In the genomic region with DNA sequence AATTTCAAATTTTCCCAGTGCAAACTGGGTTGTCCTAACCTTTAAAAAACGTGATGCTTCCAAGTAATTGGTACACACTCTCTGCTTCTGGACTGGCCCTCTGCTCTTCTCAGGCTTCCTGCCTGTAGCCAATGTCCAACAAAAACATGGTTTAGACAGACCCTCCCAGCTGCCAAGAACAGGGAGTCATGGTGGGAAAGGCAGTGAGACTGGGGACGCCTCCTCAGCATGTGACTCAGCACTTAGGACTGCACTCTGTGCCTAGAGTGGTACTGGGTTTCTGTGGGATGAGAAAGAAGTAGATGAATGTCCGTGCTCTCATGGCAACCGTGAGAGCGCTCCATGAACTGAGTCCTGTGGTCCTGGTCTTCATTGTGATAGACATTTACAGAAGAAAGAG, we compare ENCODE assay signal across 21 mouse cellular contexts.
DNase-seq lines count a peak whose midpoint lies in the region; ATAC-seq and TF ChIP-seq lines count a peak whose summit lies in the region.
"Had no signal": no experiment of that assay in that cellular context is flagged by ENCODE, and none has a peak within 500 bp of the region (broad histone marks: within the 10 kb centered on the region; RNA-seq: fewer than 3 reads in every experiment).

No protein-coding gene starts in this region.

- intact Hi-C loops in heart, postnatal 36 days (cut with DNase I) = no loop called here

- H3K27ac ChIP-seq in heart, embryonic 13.5 days (replicated peaks) = 0 out of 2 replicates have a peak overlapping the region, but pooled peaks have one; percentile 7
- no peak overlapping the region for H3K27ac ChIP-seq in stomach, postnatal 0 days (replicated peaks)
- H3K27ac ChIP-seq: embryonic facial prominence, embryonic 13.5 days; forebrain, embryonic 10.5 days; hindbrain, embryonic 14.5 days; layer of hippocampus, adult 2 months; liver, embryonic 12.5 days; macrophage; midbrain, embryonic 12.5 days had no signal

- 0 out of 2 replicates have a peak, but pooled peaks have one; percentile 42 for ATAC-seq in heart, embryonic 13.5 days (ENCODE audit: extremely low read depth, insufficient number of reproducible peaks, low FRiP score, low TSS enrichment)
- ATAC-seq in stomach, postnatal 0 days (ENCODE audit: low FRiP score, low TSS enrichment) = no peak
- ATAC-seq: intestine, embryonic 16.5 days; liver, embryonic 12.5 days had no signal

- H3K9ac ChIP-seq in heart, embryonic 13.5 days = no peak overlapping the region
- no peak overlapping the region for H3K9ac ChIP-seq in stomach, postnatal 0 days (ENCODE audit: low read length)
- H3K9ac ChIP-seq: embryonic facial prominence, embryonic 13.5 days; hindbrain, embryonic 14.5 days; liver, embryonic 12.5 days; lung, embryonic 14.5 days; midbrain, embryonic 12.5 days had no signal

- no peaks in the 10 kb centered on the region for H3K27me3 ChIP-seq in heart, embryonic 13.5 days (replicated peaks)
- H3K27me3 ChIP-seq in stomach, postnatal 0 days (ENCODE audit: control insufficient read depth, insufficient read depth, low read length) = no peaks in the 10 kb centered on the region
- H3K27me3 ChIP-seq: embryonic facial prominence, embryonic 13.5 days; liver, embryonic 12.5 days had no signal

- 65% methylated on average over 5 of the region's 5 CpGs for WGBS in heart, embryonic 13.5 days
- WGBS in stomach, postnatal 0 days = 78% methylated on average over 5 of the region's 5 CpGs

- H3K4me2 ChIP-seq in heart, embryonic 13.5 days = no peak overlapping the region
- no peak overlapping the region for H3K4me2 ChIP-seq in stomach, postnatal 0 days (replicated peaks; ENCODE audit: low read depth)
- H3K4me2 ChIP-seq: embryonic facial prominence, embryonic 13.5 days; hindbrain, embryonic 14.5 days; liver, embryonic 12.5 days; lung, embryonic 14.5 days; midbrain, embryonic 12.5 days had no signal

- TF ChIP-seq CTCF in stomach, postnatal 0 days (IDR thresholded peaks at IDR 0.05; ENCODE audit: low read depth) = no peak

- peaks cover 10% of the 10 kb centered on the region for H3K4me1 ChIP-seq in heart, embryonic 13.5 days
- no peaks in the 10 kb centered on the region for H3K4me1 ChIP-seq in stomach, postnatal 0 days (replicated peaks; ENCODE audit: control insufficient read depth, insufficient read depth)
- H3K4me1 ChIP-seq: embryonic facial prominence, embryonic 13.5 days; liver, embryonic 12.5 days had no signal

- H3K36me3 ChIP-seq in heart, embryonic 13.5 days = no peaks in the 10 kb centered on the region
- H3K36me3 ChIP-seq in stomach, postnatal 0 days (ENCODE audit: control insufficient read depth, insufficient read depth, low read length) = no peaks in the 10 kb centered on the region
- H3K36me3 ChIP-seq: embryonic facial prominence, embryonic 13.5 days; liver, embryonic 12.5 days had no signal

- peak; percentile 92 for DNase-seq in 3T3-L1 (ENCODE audit: low read depth, low spot score)
- peak; percentile 90 for DNase-seq in NIH3T3 (ENCODE audit: low read depth)
- peak; percentile 29 to 39 for DNase-seq in heart, postnatal 36 days
- DNase-seq in ovary, adult 18-20 months (ENCODE audit: low spot score) = no peak
- no peak for DNase-seq in stomach, postnatal 0 days (ENCODE audit: low spot score)
- DNase-seq in left cerebral cortex, adult 18-20 months (ENCODE audit: low spot score in 2 of 2) = no peak
- DNase-seq: adrenal gland, adult 8-10 months; cerebellum, adult 18-20 months; gastrocnemius, postnatal 25 days; lung, embryonic 14.5 days; retina, postnatal 1 day; thymus, adult 2 months had no signal

- no peaks in the 10 kb centered on the region for H3K9me3 ChIP-seq in heart, embryonic 13.5 days
- no peaks in the 10 kb centered on the region for H3K9me3 ChIP-seq in stomach, postnatal 0 days (ENCODE audit: control insufficient read depth, low read length)
- H3K9me3 ChIP-seq: embryonic facial prominence, embryonic 13.5 days; forebrain, embryonic 10.5 days; liver, embryonic 12.5 days; midbrain, embryonic 12.5 days had no signal

- H3K4me3 ChIP-seq in heart, embryonic 13.5 days = no peak overlapping the region
- H3K4me3 ChIP-seq in stomach, postnatal 0 days (ENCODE audit: low read depth, low read length) = no peak overlapping the region
- H3K4me3 ChIP-seq: embryonic facial prominence, embryonic 13.5 days; forebrain, embryonic 10.5 days; layer of hippocampus, adult 2 months; liver, embryonic 12.5 days; midbrain, embryonic 12.5 days had no signal

- no peak for TF ChIP-seq EP300 in stomach, postnatal 0 days (optimal IDR thresholded peaks at IDR 0.05)

Comparison
In these comparisons a context has a peak if more than half of its experiments do, and no peak if none do; other contexts are left out.
1. DNase-seq: peak in 3T3-L1 (single experiment), NIH3T3 (single experiment) and heart, postnatal 36 days (2 of 2); none in ovary, adult 18-20 months (single experiment), stomach, postnatal 0 days (single experiment) and left cerebral cortex, adult 18-20 months (0 of 2).